Mouse (Mus musculus) gastrocnemius, postnatal 14 days (tissue): ENCODE data around the gene Zfp91. TPM values are rescaled to one million over a fixed set of nuclear protein-coding genes. Genes with fewer than 3 reads are reported as not detected.

Experiments
- DNase-seq: peaks from one replicate; pipeline ENCODE4 v3.0.0; 2021; ENCODE audit warnings: mixed read lengths
- intact Hi-C: fragments of 180-260 bp; cut with DNase I; formaldehyde crosslinking; loops from one replicate; pipeline ENCODE4 v1.15.1; 2025; ENCODE audit warnings: low total_unique reads
- long read RNA-seq, 2 experiments: library from polyadenylated mRNA; stranded (forward); transcript quantifications; one replicate each; pipeline ENCODE4 v2.0.0; 2021
- total RNA-seq, 2 experiments: library from RNA; stranded (reverse); gene quantifications; 2 replicates each; pipeline ENCODE4 v1.2.3; 2021

The Zfp91 gene
- total RNA-seq: 10 to 100 TPM; 61.0 to 64.6 TPM
- long read RNA-seq, experiment 1, full-length matches to known transcripts: 8 of 18 reads
- long read RNA-seq, experiment 1, partial matches to known transcripts: 3 of 18 reads
- long read RNA-seq, experiment 1, other reads (novel, unspliced or antisense): 7 of 18 reads
- long read RNA-seq, experiment 2, full-length matches to known transcripts: 16 of 26 reads
- long read RNA-seq, experiment 2, partial matches to known transcripts: 2 of 26 reads
- long read RNA-seq, experiment 2, other reads (novel, unspliced or antisense): 8 of 26 reads

DNA sequence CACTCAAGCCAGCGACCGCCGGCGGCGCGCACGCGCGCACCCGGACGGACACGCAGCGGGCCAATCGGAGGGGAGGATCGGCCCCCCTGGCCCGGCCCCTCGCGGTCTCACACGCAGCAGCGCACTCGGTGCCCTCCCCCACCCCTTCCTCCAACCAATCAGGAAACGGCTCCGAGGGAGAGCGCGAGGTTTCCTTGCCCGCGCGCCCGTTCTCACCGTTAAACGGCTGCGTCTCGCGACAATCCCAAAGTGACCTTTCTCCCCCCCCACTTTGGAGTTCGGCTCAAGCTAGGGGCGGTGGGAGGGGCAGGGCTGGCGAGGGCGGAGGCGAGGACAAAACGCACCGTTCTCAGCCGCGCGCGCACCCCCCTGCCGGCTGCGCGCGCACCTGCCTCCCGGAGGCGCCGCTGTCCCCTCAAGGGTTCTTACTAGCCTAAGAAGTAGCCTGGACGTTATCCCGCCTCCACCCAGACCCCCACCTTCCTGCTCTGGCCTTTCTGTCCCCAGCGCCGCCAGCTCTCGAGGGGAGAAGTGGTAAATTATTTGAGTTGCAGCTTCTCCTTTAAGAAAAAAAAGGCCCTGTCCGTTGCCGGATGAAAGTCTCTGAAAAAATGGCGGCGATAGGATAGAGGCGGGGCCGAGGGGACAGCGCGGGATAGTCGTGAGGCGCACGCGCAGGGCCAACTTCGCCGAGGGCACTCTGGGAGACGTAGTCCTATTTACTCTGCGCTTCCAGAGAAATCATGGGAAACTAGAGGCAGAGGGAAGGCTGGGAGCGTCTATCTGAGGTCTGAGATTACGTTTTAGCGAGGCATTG, at the start of gene Zfp91, which contains the start of gene Lpxn:
Gene Zfp91 (minus strand): TSS at position 616 of the 817 bp plus-strand sequence.
Gene Lpxn (plus strand): TSS at position 683 of the 817 bp plus-strand sequence.
- intact Hi-C loops: no loop called here
- DNase-seq: peak; percentile 99

DNA sequence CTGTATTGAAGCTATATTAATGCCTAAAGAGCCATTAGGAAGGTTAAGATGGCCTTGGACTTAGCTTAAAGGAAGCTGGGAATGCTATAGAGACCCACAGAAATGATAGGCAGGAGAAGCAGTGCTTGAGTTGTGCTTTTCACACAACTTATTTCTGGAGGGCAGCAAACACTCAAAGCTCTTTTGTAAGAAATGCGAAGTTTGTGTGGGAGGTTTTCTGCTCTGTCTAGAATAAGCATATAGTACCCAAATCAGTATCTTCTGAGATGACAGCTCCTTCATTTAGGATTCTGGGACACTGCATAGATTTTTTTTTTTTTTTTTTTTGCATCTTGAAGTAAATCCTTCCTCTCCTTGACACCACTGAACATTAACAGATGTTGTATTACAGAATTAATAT, 42.6 kb upstream of the Zfp91 start:
- no peak for DNase-seq
- intact Hi-C loops: no loop called here

DNA sequence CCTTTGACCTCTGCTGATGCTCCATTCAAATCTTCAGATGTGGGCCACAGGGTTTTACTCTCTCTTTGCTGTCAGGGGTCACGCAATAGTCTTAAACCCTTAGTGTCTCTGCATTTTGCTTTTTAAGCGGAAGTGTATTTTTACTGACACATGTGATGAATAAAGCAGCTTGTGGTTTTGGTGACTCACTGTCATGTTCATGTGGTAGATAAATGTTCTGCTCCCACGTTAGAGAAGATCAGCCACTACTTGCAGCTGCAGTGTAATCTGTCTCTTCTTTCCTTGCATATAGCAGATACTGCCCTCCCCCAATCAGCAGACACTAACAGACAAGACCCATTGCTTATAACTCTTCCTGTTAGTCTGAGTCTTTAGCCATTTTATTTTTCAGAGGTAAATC, 37.7 kb upstream of the Zfp91 start:
- intact Hi-C loops: no loop called here
- no peak for DNase-seq

DNA sequence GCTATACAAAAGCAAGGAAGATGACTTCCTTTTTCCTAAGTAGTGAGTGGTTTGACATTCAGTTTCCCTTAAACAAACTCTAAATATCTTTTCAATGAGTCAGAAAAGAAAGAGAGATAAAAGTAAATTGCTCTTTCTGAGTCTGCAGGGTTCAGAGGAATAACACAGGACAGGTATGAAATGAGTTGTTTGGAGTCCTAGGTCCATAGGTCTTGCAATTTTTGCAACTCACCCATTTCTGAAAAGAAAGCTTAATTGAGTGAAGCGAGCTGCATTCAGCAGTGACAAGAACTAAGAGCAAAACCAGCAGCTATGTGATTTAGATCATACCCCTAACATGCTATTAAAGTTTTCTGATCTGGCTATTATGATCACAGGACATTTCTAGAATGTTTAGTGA, 35.6 kb upstream of the Zfp91 start:
- intact Hi-C loops: no loop called here
- no peak for DNase-seq

DNA sequence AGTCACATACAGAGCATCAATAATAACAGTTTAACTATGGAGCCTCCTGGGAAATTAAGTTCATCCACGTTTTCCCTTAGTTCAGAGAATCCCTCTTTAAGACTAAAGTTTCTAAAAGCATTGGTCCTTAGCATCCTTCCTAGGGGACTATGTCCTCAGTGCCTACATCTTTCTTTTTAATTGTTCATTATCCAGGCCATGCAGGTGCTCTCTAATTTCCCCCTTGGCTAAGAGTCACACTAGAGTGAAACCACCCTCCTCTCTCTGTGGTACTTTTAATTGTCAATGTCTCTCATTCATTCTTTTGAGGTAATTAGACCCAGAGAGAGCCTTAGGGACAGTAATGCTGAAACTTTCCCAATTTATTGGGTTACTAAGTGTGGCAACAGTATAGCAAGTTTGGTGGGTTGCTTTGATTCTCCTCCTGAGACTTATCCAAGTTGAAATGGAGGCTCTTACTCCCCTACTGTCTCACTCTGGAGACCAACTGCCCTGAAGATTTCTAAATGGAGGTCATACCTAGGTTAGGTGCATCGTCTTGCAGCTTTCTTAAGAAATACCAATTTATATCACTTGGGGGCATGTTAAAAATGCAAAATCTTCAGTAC, 35.0 kb upstream of the Zfp91 start:
- intact Hi-C loops: no loop called here
- DNase-seq: no peak

DNA sequence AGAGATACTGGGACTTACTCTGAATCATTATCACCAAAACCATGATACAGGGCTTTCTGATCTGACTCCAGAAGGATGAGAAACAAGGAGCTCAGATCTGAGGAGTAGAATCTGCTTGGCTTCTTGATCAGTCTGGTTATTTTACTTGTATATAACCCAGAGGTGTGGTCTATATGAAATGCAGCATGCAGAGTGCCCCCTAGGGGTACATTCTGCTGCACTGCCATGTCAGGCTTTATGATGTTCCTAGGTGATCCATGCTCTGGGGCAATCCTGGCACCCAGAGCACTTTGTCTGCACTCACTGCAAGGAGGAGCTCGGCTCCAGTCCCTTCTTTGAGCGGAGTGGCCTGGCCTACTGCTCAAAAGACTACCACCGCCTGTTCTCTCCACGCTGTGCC, 28.6 kb upstream of the Zfp91 start:
- no peak for DNase-seq
- intact Hi-C loops: loop anchor here (5.0 kb wide), 1 partner anchor 97 kb away; no protein-coding TSS in a partner anchor

DNA sequence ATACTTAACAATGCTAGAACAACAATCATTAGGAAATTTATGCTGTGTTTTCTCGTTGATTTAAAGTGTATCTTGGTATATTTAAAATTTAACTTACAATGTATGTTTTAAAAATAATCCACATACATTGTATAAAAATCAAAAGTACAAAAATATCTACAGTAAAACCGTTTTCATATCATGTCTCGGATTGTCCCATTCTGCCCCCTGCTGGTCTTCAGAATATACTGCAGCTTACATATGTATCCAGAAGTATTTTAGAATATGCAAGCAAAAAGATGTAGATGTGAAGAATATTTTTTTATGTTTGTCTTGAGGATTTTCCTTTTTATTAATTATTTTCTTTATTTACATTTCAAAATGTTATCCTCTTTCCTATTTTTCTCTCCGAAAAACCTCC, 24.5 kb upstream of the Zfp91 start:
- intact Hi-C loops: loop anchor here (5.0 kb wide), 1 partner anchor 93 kb away; no protein-coding TSS in a partner anchor
- DNase-seq: no peak

DNA sequence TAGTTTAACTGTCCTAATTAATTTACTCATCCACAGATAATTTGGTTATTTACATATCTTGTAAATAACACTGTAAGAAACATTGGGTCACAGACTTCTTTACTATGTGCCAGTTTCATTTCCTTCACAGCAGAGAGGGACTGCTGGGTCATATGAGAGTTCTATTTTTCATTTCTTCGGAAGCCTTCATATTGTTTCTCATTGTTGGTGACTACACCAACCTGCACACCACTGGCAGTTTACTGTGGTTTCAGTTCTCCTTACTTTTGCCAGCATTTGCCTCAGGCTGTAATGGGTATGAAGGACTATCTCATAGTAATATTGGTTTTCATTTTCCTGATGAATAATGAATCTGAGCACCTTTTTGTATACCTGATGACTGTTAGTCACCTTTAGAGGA, 22.6 kb upstream of the Zfp91 start:
- no peak for DNase-seq

DNA sequence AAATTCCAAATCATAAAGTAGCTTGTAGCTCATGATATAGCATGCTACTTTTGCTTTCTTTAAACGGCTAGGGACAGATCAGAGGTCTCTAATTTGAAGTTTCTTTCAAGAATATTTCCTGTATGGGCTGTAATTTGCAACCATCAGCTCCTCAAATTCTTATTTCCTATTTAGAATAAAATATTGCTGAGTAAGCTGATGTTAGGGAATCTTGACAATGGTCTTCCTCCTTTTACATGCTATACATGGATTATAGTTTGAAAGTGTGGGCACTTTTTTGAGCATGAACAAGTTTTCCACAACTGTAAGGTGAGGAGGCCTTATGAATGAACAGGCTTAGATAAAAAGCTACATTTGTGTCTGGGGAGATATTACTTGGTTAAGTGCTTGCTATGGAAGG, 18.0 kb upstream of the Zfp91 start:
- DNase-seq: no peak
- intact Hi-C loops: no loop called here

More for the DNA sequence above, 22.6 kb upstream of the Zfp91 start:
- intact Hi-C loops: no loop called here

DNA sequence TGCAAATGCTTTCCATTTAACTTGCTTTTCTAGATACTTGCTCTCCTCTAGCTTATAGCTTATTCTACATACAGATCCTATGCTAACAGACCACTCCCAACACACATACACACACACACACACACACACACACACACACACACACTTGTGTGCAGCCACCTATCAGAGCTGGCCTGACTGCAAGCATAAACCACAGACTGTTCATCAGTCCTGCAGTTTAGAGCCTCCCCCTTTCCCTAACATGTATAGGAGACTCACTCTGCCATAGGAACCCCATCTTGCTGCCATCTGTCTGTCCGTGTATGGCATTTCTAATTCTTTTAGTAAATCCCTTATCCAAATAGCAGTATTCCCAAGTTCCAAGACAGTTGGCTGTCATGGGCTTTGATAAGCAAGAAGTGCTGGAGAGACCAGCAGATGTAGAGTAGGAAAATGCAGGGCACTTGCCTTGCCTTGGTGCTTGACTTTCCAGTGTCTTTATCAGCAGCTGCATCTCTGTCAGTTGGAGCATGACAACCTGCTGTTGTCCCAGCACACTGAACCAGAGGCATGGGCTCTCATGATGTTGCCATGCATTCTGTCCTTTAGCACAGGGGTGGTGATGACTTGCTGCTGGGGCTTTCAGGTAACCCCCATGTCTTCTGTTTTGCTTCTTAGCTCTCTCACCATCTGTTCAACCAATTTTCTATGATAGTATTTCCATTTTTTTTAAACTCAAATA, 16.9 kb upstream of the Zfp91 start:
- intact Hi-C loops: no loop called here
- DNase-seq: no peak

DNA sequence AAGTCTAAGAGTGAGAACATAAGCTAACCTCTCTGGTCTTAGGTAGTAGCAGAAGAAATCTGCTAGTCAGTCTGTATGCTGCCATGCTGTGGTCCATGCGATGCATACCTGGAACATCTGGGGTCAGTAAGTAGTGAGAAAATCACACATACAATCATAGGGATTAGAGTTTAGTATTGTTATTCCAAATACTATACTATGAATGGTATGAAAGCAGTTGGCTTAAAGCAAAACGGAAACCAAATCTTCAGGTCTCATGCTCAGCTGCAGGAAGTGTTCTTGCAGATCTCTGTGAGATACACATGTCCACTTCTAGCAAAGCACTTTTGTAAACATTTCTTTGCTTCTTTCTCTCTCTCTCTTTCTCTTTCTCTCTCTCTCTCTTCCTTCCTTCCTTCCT, 10.3 kb upstream of the Zfp91 start:
- intact Hi-C loops: loop anchor here (10.0 kb wide), 2 partner anchors 81 to 211 kb away; partner anchors contain the start of gene Gm4952
- DNase-seq: no peak

DNA sequence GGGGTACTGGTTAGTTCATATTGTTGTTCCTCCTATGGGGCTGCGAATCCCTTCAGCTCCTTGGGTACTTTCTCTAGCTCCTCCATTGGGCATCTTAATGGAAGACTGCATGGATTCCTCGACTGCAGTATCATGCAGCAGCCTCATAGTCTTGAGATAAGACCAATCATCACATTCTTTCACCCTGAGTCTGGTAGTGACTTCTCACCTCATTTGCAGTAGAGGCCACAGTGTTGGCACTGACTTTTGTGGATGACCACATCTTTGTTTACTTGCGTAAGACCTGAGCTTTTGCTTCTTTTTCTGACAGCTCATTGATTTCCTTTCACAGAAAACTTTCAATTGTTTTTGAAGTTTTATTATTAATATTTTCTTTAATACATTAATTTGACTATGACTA, 9.8 kb upstream of the Zfp91 start:
- intact Hi-C loops: loop anchor here (10.0 kb wide), 2 partner anchors 81 to 211 kb away; partner anchors contain the start of gene Gm4952
- no peak for DNase-seq

DNA sequence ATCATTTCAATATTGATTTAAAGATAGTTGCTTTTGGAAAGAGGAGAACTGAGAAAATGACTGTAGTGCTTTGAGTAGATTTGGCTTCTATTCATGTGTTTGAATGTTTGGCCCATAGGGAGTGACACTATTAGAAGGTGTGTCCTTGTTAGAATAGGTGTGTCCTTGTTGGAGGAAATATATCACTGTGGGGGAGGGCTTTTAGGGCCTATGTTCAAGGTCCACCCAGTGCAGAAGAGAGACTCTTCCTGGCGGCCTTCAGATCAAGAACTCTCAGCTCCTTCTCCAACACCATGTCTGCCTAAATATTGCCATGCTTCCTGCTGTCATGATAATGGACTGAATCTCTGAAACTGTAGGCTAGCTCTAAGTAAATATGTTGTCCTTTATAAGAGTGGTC, 8.3 kb upstream of the Zfp91 start:
- DNase-seq: no peak
- intact Hi-C loops: loop anchor here (10.0 kb wide), 2 partner anchors 79 to 209 kb away; partner anchors contain the start of gene Gm4952

DNA sequence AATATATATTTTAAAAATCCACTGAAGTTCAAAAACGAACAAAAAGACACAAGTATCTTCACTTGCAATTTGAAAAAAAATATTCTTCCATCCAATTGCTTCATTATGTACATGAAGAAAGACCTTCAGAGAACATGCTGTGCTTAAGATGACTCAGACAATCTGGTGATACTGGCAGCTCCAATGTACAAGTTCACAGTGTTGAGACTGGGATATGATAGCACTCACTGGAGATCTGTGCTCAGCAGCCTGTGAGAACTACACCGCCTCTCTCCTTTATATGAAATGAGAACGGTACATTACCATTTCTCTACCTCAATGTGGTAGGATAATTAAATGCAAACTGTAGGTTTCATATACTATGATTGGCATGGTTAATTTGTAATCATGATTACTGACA, 6.9 kb upstream of the Zfp91 start:
- no peak for DNase-seq
- intact Hi-C loops: loop anchor here (10.0 kb wide), 2 partner anchors 78 to 208 kb away; partner anchors contain the start of gene Gm4952

DNA sequence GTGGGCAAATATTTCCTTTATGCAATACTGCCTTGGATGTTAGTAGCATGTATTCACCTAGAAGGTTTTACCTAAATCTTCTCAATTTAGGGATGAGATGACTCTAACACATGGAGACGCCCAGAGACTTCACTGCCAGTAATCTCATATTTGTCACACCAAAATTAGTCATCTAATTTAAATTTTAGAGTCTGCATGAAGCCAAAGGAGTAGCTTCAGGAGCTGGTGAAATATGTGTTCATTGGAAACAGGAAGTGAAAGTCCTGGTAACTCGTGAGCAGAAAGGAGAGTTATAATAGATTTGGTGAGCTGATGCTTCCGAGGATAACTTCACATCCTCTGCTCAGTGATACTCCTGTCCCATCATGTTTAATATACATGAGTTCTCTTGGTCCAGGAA, 5.1 kb upstream of the Zfp91 start:
- no peak for DNase-seq
- intact Hi-C loops: loop anchor here (10.0 kb wide), 2 partner anchors 76 to 206 kb away; partner anchors contain the start of gene Gm4952

DNA sequence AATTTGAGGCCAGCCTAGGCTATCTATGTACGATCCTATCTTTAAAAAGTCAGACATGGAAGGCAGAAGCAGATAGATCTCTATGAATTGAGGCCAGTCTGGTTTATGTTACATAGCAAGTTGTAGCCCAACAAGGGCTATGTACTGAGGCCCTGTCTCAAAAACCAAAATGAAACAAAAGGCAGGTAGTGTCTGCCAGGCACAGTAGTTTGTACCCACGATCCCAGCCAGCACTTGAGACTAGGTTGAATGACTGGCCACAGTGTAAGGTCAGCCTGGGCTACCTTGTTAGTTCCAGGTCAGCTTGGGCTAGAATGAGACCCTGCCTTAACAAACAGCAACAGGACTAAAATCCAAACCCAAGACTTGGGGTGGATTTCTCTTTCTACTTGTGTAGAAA, 4.7 kb upstream of the Zfp91 start:
- intact Hi-C loops: loop anchor here (10.0 kb wide), 2 partner anchors 76 to 206 kb away; partner anchors contain the start of gene Gm4952
- no peak for DNase-seq

DNA sequence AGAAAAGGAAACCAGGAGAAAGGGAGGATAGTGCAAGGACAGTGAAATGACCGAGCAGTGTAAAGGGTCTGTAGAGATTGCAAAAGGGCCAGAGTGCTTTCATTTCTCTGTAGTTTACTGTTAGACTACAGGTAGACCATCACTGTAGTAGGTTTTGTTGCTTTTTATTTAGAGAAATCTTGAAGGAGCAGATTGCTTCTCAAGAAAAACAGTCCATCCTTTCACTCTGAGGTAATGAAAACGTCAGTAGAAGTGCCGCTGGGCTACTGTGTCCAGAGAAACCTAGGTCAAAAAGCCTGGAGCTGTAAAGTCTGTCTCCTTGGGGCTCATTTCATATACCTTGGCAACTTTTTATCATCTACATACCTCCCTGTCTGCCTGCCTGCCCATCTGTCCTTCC, 3.2 kb upstream of the Zfp91 start:
- DNase-seq: no peak
- intact Hi-C loops: no loop called here

DNA sequence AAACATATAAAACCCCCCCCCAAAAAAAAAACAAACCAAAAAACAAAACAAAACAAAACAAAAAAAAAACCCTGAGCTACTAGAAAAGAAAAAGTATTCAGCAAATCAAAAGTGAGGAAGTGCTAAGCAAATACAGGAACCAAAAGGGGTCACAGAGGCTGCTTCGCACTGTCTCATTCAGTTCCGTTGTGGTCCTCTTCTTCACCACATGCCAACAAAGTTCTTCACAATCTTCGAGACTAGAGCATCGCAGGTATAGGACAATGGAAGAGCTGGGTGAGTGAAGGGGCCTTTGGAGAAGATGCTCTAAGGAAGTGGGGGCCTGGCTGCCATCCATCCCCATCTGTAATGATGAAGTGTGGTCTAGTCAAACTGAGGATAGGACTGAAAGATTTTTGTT, 2.5 kb upstream of the Zfp91 start:
- DNase-seq: no peak
- intact Hi-C loops: no loop called here

DNA sequence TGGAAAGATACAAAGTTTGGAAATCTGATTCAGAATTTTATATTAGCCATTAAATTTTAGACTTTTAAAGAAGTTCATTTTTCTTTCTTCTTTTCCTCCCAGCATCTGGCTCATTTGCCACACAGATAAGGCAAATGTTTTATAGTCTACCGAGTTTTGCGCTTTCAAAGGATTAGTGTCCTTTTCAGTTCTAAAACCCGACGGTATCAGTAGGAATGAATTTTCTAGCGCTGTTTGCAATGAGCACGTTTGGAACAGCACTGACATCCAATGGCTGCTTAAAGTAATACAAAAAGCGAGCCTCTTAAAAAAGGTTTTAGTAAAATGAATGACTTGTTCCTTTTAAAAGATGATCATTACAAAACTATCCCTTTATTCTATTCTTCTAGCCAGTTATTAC, 1.1 kb upstream of the Zfp91 start:
- intact Hi-C loops: no loop called here
- no peak for DNase-seq
